Mouse (Mus musculus): ENCODE data around the gene Kctd11.

Kctd11 gene

DNA sequence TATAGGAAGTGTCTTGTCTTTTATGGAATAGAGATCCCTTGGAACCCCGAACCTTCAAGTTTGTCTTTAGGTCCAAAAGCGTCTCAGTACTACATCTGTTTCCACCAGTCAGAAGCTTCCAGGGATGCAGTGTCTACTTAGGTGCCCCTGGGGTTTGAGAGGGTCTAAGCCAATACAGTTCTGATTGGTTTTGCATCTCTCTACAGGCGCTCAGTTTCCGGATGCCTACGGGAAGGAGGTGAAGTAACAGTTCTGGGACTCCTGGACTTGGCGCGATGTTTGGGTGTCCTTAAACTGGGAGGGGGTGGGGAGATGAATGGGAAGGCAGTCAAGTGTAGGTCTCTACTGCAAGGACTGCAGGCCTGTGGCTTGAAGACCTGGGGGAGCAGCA lies 42.5 kb downstream of the Kctd11 start:
- DNase-seq: no peak

DNA sequence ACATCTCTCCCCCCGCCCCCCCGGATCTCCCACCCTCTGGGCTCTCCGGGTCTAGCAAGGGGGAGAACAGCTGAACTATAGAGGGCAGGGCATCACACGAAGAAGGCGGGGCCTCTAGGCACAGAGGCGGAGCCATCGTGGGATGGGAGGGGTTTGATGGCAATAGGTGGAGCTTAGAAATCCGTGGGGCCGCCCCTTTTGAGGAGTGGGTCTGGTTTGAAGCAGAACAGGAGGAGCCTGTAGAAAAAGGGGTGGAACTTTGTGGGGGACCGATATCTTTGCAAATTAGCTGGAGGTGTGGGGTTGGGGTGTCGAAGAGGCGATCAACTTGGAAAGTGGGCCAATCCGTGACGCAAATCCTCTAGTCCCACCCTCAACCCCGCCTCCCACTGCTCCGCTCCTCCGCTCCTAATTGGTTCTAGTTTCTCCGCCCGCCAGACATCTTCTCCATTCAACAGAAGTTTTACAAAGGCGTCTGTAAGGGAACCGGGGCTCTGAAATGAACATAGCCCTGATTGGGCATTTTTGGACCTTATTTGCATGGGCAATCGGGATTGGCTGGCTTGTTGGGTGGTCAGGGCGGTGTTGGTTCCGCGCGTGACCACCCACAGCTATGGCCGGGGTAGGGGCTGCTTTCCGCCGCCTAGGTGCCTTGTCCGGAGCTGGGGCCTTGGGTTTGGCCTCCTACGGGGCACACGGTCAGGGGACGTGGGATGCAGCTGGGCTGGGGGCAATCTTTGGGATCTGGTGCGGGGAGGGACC lies 43.1 kb downstream of the Kctd11 start, which contains the start of gene Tmem256:
Gene Tmem256, plus strand, starts transcription at position 563 of the 762 bp plus-strand sequence.
- peak; percentile 99 for DNase-seq

DNA sequence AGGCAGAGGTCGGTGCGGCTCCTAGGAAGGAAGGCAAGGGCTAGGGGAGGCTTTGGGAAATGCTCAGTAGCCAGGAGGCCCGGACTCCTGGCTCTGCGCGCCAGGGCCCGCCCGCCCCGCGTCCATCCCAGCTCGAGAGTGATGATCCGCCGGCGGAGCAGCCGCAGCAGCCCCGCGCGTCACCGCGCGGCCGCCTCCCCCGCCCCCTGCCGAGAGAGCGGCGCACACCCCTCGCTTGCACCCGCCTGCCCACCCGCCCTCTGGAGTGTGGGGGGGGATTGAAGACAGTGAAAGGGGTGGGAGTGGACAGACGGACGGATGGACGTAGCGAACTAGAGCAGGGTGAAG lies 43.6 kb downstream of the Kctd11 start, which contains the start of gene Nlgn2:
Gene Nlgn2, minus strand, starts transcription at position 181 of the 348 bp plus-strand sequence.
- no peak for DNase-seq

DNA sequence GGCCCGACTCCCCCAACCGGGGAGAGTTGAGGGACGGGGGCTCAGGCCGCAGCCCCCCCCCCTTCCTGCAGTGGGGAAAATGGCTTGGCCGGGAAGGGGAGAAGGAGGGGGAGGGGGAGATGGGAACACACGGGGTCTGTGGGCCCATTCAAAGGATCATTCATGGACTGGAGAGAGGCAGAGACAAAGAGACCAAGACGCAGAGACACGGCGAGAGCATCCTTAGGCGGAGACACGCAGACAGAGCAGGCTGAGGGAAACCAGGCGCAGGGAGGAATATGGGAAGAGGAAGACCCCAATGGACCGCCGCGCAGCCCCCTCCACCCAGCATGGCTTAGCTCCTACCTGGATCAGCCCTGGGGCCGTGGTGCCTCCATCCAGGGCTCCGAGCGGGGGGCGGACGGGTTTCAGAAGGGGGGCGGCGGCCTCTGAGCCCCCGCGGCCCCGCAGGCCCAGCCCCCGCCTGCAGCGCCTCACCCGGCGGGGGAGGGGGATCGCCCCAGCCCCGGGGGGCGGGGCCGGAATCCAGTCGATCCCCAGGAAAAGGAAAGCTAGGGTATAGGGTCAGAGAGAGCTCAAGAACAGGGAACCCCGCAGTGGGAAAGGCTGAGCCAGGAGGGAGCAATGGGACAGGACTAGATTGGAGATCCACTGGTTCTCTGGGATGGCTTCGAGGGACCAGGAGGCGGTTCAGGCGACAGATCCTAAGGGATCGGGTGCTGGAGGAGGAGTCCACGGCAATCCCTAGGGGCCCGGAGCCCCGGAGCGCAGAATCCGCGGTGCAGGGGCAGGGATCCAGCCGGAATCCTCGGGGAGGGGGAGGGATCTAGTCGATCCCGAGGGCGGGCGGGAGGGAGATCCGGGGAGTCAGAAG lies 44.3 kb downstream of the Kctd11 start:
- peak; percentile 30 for DNase-seq

DNA sequence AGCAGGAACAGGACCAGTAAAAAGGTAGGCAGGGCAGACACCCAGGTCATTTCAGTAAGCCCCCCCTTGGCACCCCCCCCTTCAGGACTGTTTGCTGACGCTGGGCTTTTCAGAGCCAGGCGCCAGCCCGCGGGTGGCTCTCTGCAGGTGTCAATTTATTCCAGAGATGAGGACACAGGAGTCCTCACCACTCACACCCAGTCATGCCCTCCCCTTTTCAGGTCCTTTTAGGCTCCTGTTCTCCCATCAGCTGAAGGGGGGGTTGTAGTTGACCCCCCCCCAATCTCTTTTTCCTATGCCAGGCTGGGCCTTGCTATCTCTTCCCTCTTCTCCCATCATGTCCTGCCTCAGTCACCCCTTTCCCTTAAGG lies 45.3 kb downstream of the Kctd11 start:
- no peak for DNase-seq

DNA sequence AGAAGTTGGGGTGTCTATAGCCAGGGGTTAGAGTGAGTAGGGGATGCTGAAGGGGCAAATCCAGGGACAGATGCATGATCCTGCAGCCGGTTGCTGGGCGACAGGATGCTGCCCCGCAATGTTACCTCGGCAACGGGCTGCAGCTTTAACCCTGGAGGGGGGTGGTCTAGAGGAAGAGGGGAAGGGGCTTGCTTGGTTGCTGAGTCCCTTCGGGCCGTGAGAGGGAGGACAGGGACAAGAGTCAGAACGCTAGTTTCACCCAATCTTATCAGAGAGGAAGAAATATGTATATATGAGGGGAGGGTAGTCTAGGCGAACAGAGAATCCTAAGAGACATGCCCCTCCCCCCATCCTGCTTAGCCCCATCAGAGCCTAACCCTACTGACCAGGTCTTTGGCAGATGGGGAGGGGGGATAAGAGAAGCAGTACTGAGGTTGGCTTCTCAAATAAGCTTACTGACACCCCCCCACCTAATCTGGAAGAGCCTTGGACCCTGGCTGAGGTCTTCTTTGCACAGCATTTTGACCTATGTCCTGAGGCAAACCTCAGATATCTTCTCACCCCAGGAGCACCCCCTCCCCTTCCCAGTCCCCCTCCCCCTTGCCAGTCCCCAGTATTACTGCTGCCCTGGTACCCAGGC lies 45.8 kb downstream of the Kctd11 start:
- DNase-seq: no peak

DNA sequence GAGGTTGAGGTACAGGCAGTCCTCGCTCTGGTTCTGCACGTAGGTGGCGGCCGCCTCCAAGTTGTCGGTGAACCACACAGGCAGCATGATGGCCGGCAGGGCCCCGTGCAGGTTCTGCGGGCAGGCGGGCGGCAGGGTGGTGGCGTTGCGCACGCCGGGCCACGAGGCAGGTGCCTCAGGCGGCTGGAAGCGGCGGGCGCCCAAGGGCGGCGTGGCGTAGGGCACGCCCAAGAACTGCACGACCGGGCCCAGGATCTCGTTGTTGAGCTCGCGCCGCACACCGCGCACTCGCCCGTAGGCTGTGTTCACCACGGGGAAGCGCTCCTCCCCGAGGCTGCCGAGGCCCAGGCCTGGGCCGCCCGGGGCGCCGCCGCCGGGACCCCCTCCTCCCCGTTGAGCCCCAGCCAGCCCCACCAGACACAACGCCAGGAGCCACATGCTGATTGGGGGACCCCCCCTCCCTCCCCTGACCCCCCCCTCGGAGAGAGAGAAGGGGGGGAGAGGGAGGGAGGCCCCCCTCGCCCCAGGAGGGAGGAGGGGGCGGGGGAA lies 47.1 kb downstream of the Kctd11 start:
- peak; percentile 32 for DNase-seq

DNA sequence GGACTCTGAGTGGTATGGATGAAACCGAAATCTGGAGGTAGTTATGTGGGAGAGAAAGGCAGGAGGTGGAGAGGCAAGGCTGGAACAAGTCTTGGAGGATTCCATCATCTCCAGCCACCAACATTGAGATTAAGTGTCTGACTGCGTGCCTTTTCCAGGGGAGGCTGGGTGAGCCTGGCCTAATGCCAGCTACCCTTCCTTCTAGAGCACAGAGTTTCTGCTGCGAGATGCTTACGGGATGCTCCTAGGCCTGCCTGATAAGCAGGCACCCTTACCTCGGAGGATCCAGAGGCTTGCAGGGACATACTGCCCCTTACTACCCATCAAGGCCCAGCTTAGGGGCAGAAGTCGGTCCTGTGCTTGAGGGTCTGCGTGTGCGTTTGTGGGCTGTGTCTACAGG lies 47.7 kb downstream of the Kctd11 start:
- no peak for DNase-seq

DNA sequence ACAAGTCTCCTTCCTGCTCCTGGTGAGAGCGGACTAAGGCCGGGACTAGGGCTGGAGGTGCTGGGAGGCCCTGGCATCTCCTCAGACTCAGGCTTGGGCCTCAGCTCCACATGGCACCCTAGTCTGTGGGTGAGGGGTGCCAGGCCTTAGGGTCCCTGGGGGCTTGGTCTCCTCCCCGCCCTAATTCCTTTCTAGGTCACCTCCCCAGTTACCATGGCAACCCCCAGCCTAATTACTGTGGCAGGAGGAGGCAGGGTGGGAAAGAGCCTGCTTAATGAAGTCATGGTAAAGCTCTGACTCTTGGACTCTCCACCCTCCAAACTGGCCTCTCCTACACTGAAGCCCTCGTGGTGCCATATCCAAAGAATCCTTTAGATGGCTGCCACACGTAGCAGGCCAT lies 52.4 kb downstream of the Kctd11 start:
- no peak for DNase-seq
